Mouse (Mus musculus): ENCODE measurements at regions not wholly inside any gene's neighbourhood (a gene's known extent, or its start where the extent isn't known, plus 50 kb on each side); places are given as distances from the start of the nearest gene placed in this dataset.
A peak's percentile ranks its signal among the peaks of the same experiment; 100 is the strongest.

GRCm38 (mm10) chr16:46331336-46331735 lies 167.0 kb downstream of the Nectin3 start:
- no peak for DNase-seq (ENCODE audit: low spot score in 2 of 2)

GRCm38 (mm10) chr16:46299079-46299721 lies 144.3 kb upstream of the Gm4737 start:
- DNase-seq (ENCODE audit: low spot score in 2 of 2) = no peak

- DNase-seq (ENCODE audit: low spot score in 2 of 2) = no peak
These were observed 142.3 kb upstream of the Gm4737 start for GRCm38 (mm10) chr16:46297192-46297591.

GRCm38 (mm10) chr16:46296412-46296811 lies 141.5 kb upstream of the Gm4737 start:
- no peak for DNase-seq (ENCODE audit: low spot score in 2 of 2)

- DNase-seq (ENCODE audit: low spot score in 2 of 2) = no peak
These were observed 139.0 kb upstream of the Gm4737 start for GRCm38 (mm10) chr16:46293831-46294230.

- no peak for DNase-seq (ENCODE audit: low spot score in 2 of 2)
These were observed 136.4 kb upstream of the Gm4737 start for GRCm38 (mm10) chr16:46291067-46291833.

- peak; percentile 80 to 82 for DNase-seq (ENCODE audit: low spot score in 2 of 2)
These were observed 135.3 kb upstream of the Gm4737 start for GRCm38 (mm10) chr16:46290199-46290598.

- DNase-seq (ENCODE audit: low spot score in 2 of 2) = no peak
These were observed 112.7 kb upstream of the Gm4737 start for GRCm38 (mm10) chr16:46267533-46267932.

- DNase-seq (ENCODE audit: low spot score in 2 of 2) = no peak
These were observed 96.8 kb upstream of the Gm4737 start for GRCm38 (mm10) chr16:46251639-46252038.

GRCm38 (mm10) chr16:46250943-46251342 lies 96.1 kb upstream of the Gm4737 start:
- DNase-seq (ENCODE audit: low spot score in 2 of 2) = no peak

GRCm38 (mm10) chr16:46245598-46245997 lies 90.7 kb upstream of the Gm4737 start:
- DNase-seq (ENCODE audit: low spot score in 2 of 2) = no peak

GRCm38 (mm10) chr16:46228744-46229143 lies 73.9 kb upstream of the Gm4737 start:
- DNase-seq (ENCODE audit: low spot score in 2 of 2) = no peak

- DNase-seq (ENCODE audit: low spot score in 2 of 2) = no peak
These were observed 68.3 kb upstream of the Gm4737 start for GRCm38 (mm10) chr16:46223084-46223600.

GRCm38 (mm10) chr16:46212504-46212903 lies 57.6 kb upstream of the Gm4737 start:
- DNase-seq (ENCODE audit: low spot score in 2 of 2) = no peak

GRCm38 (mm10) chr16:46211914-46212313 lies 57.0 kb upstream of the Gm4737 start:
- no peak for DNase-seq (ENCODE audit: low spot score in 2 of 2)

GRCm38 (mm10) chr16:46205114-46205513 lies 50.2 kb upstream of the Gm4737 start:
- DNase-seq (ENCODE audit: low spot score in 2 of 2) = no peak

All from layer of hippocampus, adult 8-10 months (tissue).